Mouse (Mus musculus) heart, embryonic 13.5 days (tissue): ENCODE measurements around the gene Acaa1b. TPM values are rescaled to one million over a fixed set of nuclear protein-coding genes. Genes with fewer than 3 reads are reported as not detected.
A peak's percentile ranks its signal among the peaks of the same experiment; 100 is the strongest.

Source experiments
- ATAC-seq: fragments of 200-750 bp; cut with Nextera tagmentation; 2 replicates; pipeline ENCODE4 v1.8.0; 2017; ENCODE audit warnings: moderate TSS enrichment; ENCODE audit not compliant: insufficient number of reproducible peaks, low FRiP score, low TSS enrichment; ENCODE audit errors: extremely low read depth
- H3K27ac ChIP-seq: fragments of 300-500 bp; sonication (generic); replicated peaks from 2 replicates; pipeline ENCODE4 v1.5.1; 2015; ENCODE audit warnings: moderate library complexity, mild to moderate bottlenecking, inconsistent platforms
- H3K27me3 ChIP-seq: fragments of 300-500 bp; sonication (generic); replicated peaks from 2 replicates; pipeline ENCODE4 v1.6.1; 2015; ENCODE audit warnings: mild to moderate bottlenecking, inconsistent platforms
- H3K36me3 ChIP-seq: fragments of 300-500 bp; sonication (generic); 2 replicates; pipeline ENCODE4 v1.6.1; 2015; ENCODE audit warnings: mild to moderate bottlenecking, inconsistent platforms
- H3K4me1 ChIP-seq: fragments of 300-500 bp; sonication (generic); 2 replicates; pipeline ENCODE4 v1.6.1; 2015; ENCODE audit warnings: inconsistent platforms
- H3K4me2 ChIP-seq: fragments of 300-500 bp; sonication (generic); 2 replicates; pipeline ENCODE4 v1.6.1; 2015; ENCODE audit warnings: inconsistent platforms, mild to moderate bottlenecking, moderate library complexity
- H3K4me3 ChIP-seq: fragments of 300-500 bp; sonication (generic); 2 replicates; pipeline ENCODE4 v1.5.1; 2015; ENCODE audit warnings: moderate library complexity, mild to moderate bottlenecking, inconsistent platforms
- H3K9ac ChIP-seq: fragments of 300-500 bp; sonication (generic); 2 replicates; pipeline ENCODE4 v1.6.1; 2015; ENCODE audit warnings: inconsistent platforms, mild to moderate bottlenecking, moderate library complexity
- H3K9me3 ChIP-seq: fragments of 300-500 bp; sonication (generic); 2 replicates; pipeline ENCODE4 v1.6.1; 2016; ENCODE audit warnings: inconsistent platforms
- WGBS: fragments of 180-500 bp; shearing (Covaris S2); methylation state at CpG from one replicate; pipeline ENCODE4 v1.1.7; 2015; ENCODE audit warnings: mixed read lengths; 5-methylcytosine and 5-hydroxymethylcytosine counted together
- polyA plus RNA-seq: library from polyadenylated mRNA; unstranded; fragments of >200 nt; fragmentation: Nextera tagmentation; extraction: Ambion mirVana; gene quantifications from 2 replicates; pipeline ENCODE4 v1.2.1, GENCODE M21; 2015

The Acaa1b gene
- polyA plus RNA-seq, 1 experiment from 2014 or later, result 0.47 TPM

DNA sequence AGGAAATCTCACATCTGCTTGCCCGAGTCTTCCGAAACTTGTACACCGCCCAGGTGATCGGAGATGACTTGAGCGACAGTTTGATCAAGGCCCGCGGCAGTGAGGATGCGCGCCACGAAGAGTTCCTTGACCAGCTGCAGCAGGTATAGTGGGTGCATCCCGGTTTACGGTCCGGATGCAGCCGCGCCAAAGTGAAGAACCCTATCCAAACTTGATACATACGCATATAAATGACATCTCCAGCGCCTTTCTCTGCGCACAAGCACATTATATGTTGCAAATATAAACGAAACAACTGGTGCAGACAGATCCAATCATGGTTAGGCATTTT, 54.1 kb downstream of the Acaa1b start:
- ATAC-seq, result no peak
- WGBS, result 3% methylated on average over 19 of the region's 19 CpGs

DNA sequence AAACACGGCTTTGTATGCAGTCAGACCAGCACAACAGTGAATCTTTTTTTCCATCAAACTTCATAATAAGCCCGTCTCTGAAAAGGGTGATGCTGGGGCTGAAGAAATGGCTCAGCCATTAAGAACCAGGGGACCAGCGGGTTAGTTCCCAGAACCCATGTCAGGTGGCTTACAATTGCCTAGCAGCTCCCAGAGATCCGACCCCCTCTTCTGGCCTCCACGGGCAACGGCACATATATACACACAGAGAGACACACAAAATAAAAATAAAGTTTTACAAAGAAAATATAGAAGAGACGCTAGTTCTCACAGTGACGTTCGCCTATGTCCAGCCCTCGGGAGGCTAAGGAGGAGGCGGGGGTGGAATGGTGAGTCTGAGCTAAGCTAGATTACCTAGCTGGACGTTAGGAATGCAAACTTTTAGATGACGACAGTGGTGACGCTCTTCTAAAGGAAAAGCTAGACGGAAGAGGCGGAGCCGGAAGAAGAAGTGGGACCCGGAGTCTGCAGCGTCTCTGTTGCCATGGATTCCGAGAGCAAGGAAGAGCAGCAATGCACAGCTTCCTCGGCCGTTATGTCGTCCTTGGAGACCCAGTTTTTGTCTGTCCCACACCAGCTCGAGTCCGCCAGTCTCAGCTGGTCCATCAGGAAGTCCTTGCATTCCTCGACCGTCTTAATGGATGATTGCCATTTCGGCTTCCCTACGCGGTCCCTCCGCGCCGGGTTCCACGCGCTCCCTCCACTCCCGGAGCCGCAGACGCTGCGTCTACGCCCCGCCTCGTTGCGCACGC, 54.7 kb downstream of the Acaa1b start, which contains the start of gene Dlec1:
Gene Dlec1, plus strand, starts transcription at position 487 of the 791 bp plus-strand sequence.
- ATAC-seq, result no peak
- Histone ChIP-seq H3K27ac (0 out of 2 replicates have a peak within 1 kb of the TSS, but pooled peaks have one; percentile 32), H3K4me2 (peak within 1 kb of the TSS; percentile 96)

More for the DNA sequence above, 54.1 kb downstream of the Acaa1b start:
- Histone ChIP-seq H3K9ac (peak overlapping the region; percentile 78), H3K27me3 (peaks cover 20% of the 10 kb centered on the region), H3K27ac (no peak overlapping the region), H3K36me3 (no peaks in the 10 kb centered on the region), H3K4me3 (peak overlapping the region; percentile 76), H3K4me2 (peak overlapping the region; percentile 96), H3K4me1 (peaks cover 7% of the 10 kb centered on the region), H3K9me3 (no peaks in the 10 kb centered on the region)

DNA sequence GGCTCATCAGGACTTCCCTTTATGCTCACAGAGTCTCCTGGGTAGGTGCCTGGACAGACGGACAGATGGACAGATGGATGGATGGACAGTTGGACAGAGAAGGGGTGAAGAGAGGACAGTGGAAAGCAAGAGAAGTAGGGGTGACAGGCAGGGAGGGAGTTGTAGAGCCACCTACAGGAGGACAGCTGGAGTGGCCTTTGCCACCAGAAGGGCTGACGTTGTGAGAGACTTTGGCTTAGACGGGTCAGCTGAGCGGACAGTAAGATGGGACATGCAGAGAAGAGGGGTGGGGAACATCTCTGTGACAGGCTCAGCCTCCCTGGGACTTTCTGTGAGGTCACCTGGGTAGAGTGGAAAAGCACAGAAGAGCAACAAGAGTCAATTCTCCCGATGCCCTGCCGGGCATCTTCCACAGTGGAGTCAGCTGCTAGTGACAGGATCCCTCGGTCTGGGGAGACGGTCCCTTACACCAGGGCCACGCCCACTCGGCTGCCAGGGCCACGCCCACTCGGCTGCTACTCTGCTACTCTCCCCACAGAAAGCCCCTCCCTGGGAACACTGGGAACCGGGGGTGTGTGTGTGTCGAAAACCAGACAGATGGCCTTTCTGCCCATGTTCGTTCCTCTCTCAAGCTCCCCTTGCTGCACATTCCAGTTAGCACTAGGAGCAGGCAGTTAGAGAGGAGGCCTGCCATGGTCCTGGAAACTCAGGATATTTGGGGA, 56.6 kb downstream of the Acaa1b start:
- Histone ChIP-seq H3K4me1 (peaks cover 7% of the 10 kb centered on the region), H3K27me3 (peaks cover 35% of the 10 kb centered on the region), H3K9ac (no peak overlapping the region), H3K4me3 (no peak overlapping the region), H3K27ac (no peak overlapping the region), H3K36me3 (no peaks in the 10 kb centered on the region), H3K4me2 (no peak overlapping the region), H3K9me3 (no peaks in the 10 kb centered on the region)
- WGBS, result 12% methylated on average over 15 of the region's 15 CpGs
- no peak for ATAC-seq

More for the DNA sequence above, 54.7 kb downstream of the Acaa1b start, which contains the start of gene Dlec1:
- Histone ChIP-seq H3K4me1 (peaks cover 7% of the 10 kb centered on the region), H3K27me3 (peaks cover 20% of the 10 kb centered on the region), H3K9ac (peak within 1 kb of the TSS; percentile 78), H3K4me3 (peak within 1 kb of the TSS; percentile 76), H3K9me3 (no peaks in the 10 kb centered on the region), H3K36me3 (no peaks in the 10 kb centered on the region)
- WGBS, result 4% methylated on average over 44 of the region's 44 CpGs

Other genes with a start within 250 kb of the Acaa1b start
- 6.8 and 8.2 TPM in 2 replicates for gene Ctdspl, start 230.6 kb downstream of the Acaa1b start, polyA plus RNA-seq
- 10.6 and 11.5 TPM in 2 replicates for gene Vill, start 104.3 kb downstream of the Acaa1b start, polyA plus RNA-seq
- 15.8 and 16.5 TPM in 2 replicates for gene Plcd1, start 63.6 kb downstream of the Acaa1b start, polyA plus RNA-seq
- 0.21 and 0.29 TPM in 2 replicates for gene Dlec1, start 54.6 kb downstream of the Acaa1b start, polyA plus RNA-seq
- gene Gm47289, start 2.1 kb upstream of the Acaa1b start, polyA plus RNA-seq, result 0.05 TPM in 1 of 2 replicates, not detected in the other
- not detected in 2 replicates for gene Slc22a13, start 52.0 kb upstream of the Acaa1b start, polyA plus RNA-seq
- 7.4 and 7.8 TPM in 2 replicates for gene Oxsr1, start 165.3 kb upstream of the Acaa1b start, polyA plus RNA-seq
- gene Acaa1a, start 182.6 kb upstream of the Acaa1b start, polyA plus RNA-seq, result 79.7 and 88.5 TPM in 2 replicates
- gene Myd88, start 184.3 kb upstream of the Acaa1b start, polyA plus RNA-seq, result 14.2 and 14.5 TPM in 2 replicates
- gene Xylb, start 200.3 kb upstream of the Acaa1b start, polyA plus RNA-seq, result 1.2 and 2.6 TPM in 2 replicates
- 0.10 TPM in 1 of 2 replicates, not detected in the other for gene Slc22a14, start 208.5 kb upstream of the Acaa1b start, polyA plus RNA-seq
- 13.2 and 17.2 TPM in 2 replicates for gene Acvr2b, start 245.0 kb upstream of the Acaa1b start, polyA plus RNA-seq